In the genomic region with DNA sequence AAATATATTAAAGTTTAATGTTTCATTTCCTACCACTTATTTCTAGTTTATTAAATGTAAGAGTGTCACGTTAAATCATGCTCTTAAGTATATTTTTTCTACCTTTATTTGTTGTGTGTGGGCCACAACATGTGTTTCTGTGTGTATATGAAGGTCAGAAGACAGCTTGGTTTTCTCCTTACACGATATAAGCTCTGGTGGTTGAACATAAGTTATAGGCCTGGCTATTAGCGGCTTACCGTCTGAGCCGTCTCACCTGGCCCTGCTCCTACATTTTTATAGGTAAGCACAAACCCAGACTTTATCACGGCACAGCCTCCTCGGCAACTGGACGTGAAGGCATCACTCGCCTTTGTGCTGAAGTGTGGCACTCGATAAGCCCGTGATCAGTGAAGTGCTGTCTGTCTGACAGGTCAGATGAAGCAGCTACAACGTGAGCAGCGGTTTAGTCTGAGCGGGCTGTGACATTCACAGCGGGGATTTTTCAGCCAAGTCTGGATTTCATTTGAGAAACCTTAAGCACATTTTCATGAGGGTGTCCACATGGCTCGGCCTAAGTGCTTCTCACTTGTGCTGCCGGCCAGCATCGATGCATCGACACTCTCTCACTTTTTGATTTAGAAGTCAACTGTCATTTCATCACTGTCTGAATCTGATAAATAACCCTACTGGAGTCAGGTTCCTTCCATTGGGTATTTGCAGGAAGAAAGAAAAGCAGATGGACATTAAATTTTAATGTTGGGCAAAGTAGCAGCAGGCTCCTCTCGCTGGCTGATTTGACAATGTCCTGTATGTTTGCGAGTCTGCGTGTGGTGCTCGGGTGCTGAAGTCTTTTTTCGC, we compare ENCODE assay signal across 15 mouse cellular contexts.
DNase-seq lines count a peak whose midpoint lies in the region; ATAC-seq lines count a peak whose summit lies in the region.
"Had no signal": no experiment of that assay in that cellular context is flagged by ENCODE, and none has a peak within 500 bp of the region (broad histone marks: within the 10 kb centered on the region; RNA-seq: fewer than 3 reads in every experiment).

No protein-coding gene starts in this region.

- no peak overlapping the region for H3K27ac ChIP-seq in heart, embryonic 11.5 days (ENCODE audit: low read depth, low read length)
- H3K27ac ChIP-seq in forebrain, embryonic 12.5 days = no peak overlapping the region
- H3K27ac ChIP-seq in hindbrain, embryonic 14.5 days = peak overlapping the region; percentile 1; the same call in 1 of the 2 replicates
- H3K27ac ChIP-seq in midbrain, embryonic 14.5 days (replicated peaks; ENCODE audit: low read depth, low read length) = peak overlapping the region; percentile 74
- H3K27ac ChIP-seq: kidney, postnatal 0 days had no signal

- H3K9me3 ChIP-seq in heart, embryonic 11.5 days (replicated peaks; ENCODE audit: control insufficient read depth, low read length) = no peaks in the 10 kb centered on the region
- H3K9me3 ChIP-seq in forebrain, embryonic 12.5 days = no peaks in the 10 kb centered on the region
- no peaks in the 10 kb centered on the region for H3K9me3 ChIP-seq in hindbrain, embryonic 14.5 days (ENCODE audit: control insufficient read depth, low read length)
- no peaks in the 10 kb centered on the region for H3K9me3 ChIP-seq in midbrain, embryonic 14.5 days (ENCODE audit: control insufficient read depth, low read length)

- no peaks in the 10 kb centered on the region for H3K27me3 ChIP-seq in heart, embryonic 11.5 days (ENCODE audit: control insufficient read depth, insufficient read depth, low read length)
- no peaks in the 10 kb centered on the region for H3K27me3 ChIP-seq in forebrain, embryonic 12.5 days
- no peaks in the 10 kb centered on the region for H3K27me3 ChIP-seq in hindbrain, embryonic 14.5 days (ENCODE audit: control insufficient read depth, insufficient read depth, low read length)
- H3K27me3 ChIP-seq in midbrain, embryonic 14.5 days (ENCODE audit: control insufficient read depth, insufficient read depth, low read length) = no peaks in the 10 kb centered on the region
- H3K27me3 ChIP-seq: Patski had no signal

- DNase-seq in heart, adult 18-20 months = no peak
- DNase-seq in hindbrain, embryonic 14.5 days (ENCODE audit: low spot score) = no peak
- DNase-seq in midbrain, embryonic 14.5 days = peak; percentile 63
- no peak for DNase-seq in adrenal gland, postnatal 36 days
- DNase-seq in gastrocnemius, postnatal 25 days = no peak
- DNase-seq in cerebellum, postnatal 36 days = no peak
- DNase-seq: adrenal gland, postnatal 25 days; cerebellum, adult 9-10 months; lung, adult 2 months; right cerebral cortex, postnatal 14 days had no signal

- peak overlapping the region; percentile 31; the same call in 1 of the 2 replicates for H3K4me2 ChIP-seq in heart, embryonic 11.5 days
- no peak overlapping the region for H3K4me2 ChIP-seq in forebrain, embryonic 12.5 days
- peak overlapping the region; percentile 24 for H3K4me2 ChIP-seq in hindbrain, embryonic 14.5 days (replicated peaks)
- peak overlapping the region; percentile 25 for H3K4me2 ChIP-seq in midbrain, embryonic 14.5 days (ENCODE audit: low read length)

- H3K36me3 ChIP-seq in heart, embryonic 11.5 days (ENCODE audit: control insufficient read depth, insufficient read depth, low read length) = no peaks in the 10 kb centered on the region
- H3K36me3 ChIP-seq in forebrain, embryonic 12.5 days (replicated peaks) = no peaks in the 10 kb centered on the region
- no peaks in the 10 kb centered on the region for H3K36me3 ChIP-seq in hindbrain, embryonic 14.5 days (replicated peaks; ENCODE audit: control insufficient read depth, insufficient read depth)
- no peaks in the 10 kb centered on the region for H3K36me3 ChIP-seq in midbrain, embryonic 14.5 days (ENCODE audit: control insufficient read depth, insufficient read depth, low read length)

- no peak overlapping the region for H3K4me3 ChIP-seq in heart, embryonic 11.5 days (ENCODE audit: low read depth, low read length)
- H3K4me3 ChIP-seq in forebrain, embryonic 12.5 days (replicated peaks) = no peak overlapping the region
- no peak overlapping the region for H3K4me3 ChIP-seq in hindbrain, embryonic 14.5 days (replicated peaks; ENCODE audit: low read length)
- peak overlapping the region; percentile 15 for H3K4me3 ChIP-seq in midbrain, embryonic 14.5 days (replicated peaks; ENCODE audit: low read depth, low read length)
- H3K4me3 ChIP-seq: erythroblast, embryonic 14.5 days had no signal

- 65% methylated on average over 24 of the region's 24 CpGs for WGBS in heart, embryonic 11.5 days (ENCODE audit: insufficient replicate concordance)
- WGBS in forebrain, embryonic 12.5 days = 77% methylated on average over 24 of the region's 24 CpGs
- WGBS in hindbrain, embryonic 14.5 days = 68% methylated on average over 24 of the region's 24 CpGs
- 54% methylated on average over 24 of the region's 24 CpGs for WGBS in midbrain, embryonic 14.5 days

- no peaks in the 10 kb centered on the region for H3K4me1 ChIP-seq in heart, embryonic 11.5 days (ENCODE audit: control insufficient read depth, insufficient read depth, low read length)
- H3K4me1 ChIP-seq in forebrain, embryonic 12.5 days = peaks cover 6% of the 10 kb centered on the region
- H3K4me1 ChIP-seq in hindbrain, embryonic 14.5 days (replicated peaks; ENCODE audit: control insufficient read depth, insufficient read depth, low read length) = no peaks in the 10 kb centered on the region
- no peaks in the 10 kb centered on the region for H3K4me1 ChIP-seq in midbrain, embryonic 14.5 days (ENCODE audit: control insufficient read depth, insufficient read depth, low read length)

- no peak for ATAC-seq in heart, embryonic 11.5 days (replicated peaks; ENCODE audit: insufficient number of reproducible peaks, low FRiP score, low TSS enrichment)
- peak; percentile 49; the same call in 1 of the 2 replicates for ATAC-seq in forebrain, embryonic 12.5 days (ENCODE audit: low FRiP score)
- peak; percentile 34; the same call in 1 of the 2 replicates for ATAC-seq in hindbrain, embryonic 14.5 days (ENCODE audit: low FRiP score)
- ATAC-seq in midbrain, embryonic 14.5 days (ENCODE audit: low FRiP score, low TSS enrichment) = peak; percentile 81
- ATAC-seq: Patski had no signal

- H3K9ac ChIP-seq in heart, embryonic 11.5 days (ENCODE audit: low read depth, low read length) = no peak overlapping the region
- H3K9ac ChIP-seq in forebrain, embryonic 12.5 days = no peak overlapping the region
- H3K9ac ChIP-seq in hindbrain, embryonic 14.5 days = no peak overlapping the region
- H3K9ac ChIP-seq in midbrain, embryonic 14.5 days (replicated peaks; ENCODE audit: low read length) = no peak overlapping the region; the same call in 1 of the 2 replicates

Comparison
In these comparisons a context has a peak if more than half of its experiments do, and no peak if none do; other contexts are left out.
1. H3K27ac ChIP-seq: peak in hindbrain, embryonic 14.5 days (single experiment) and midbrain, embryonic 14.5 days (single experiment); none in heart, embryonic 11.5 days (single experiment) and forebrain, embryonic 12.5 days (single experiment).